Mouse (Mus musculus) hindbrain, embryonic 11.5 days (tissue): ENCODE measurements around the gene Shld2. TPM values are rescaled to one million over a fixed set of nuclear protein-coding genes. Genes with fewer than 3 reads are reported as not detected.

Experiments
- ATAC-seq: fragments of 200-750 bp; cut with Nextera tagmentation; 2 replicates; pipeline ENCODE4 v1.8.0; 2017; ENCODE audit warnings: mild to moderate bottlenecking, moderate TSS enrichment, moderate library complexity; ENCODE audit not compliant: low FRiP score
- DNase-seq: peaks from one replicate; pipeline ENCODE4 v3.0.0-alpha.2; 2015; ENCODE audit warnings: low spot score
- H3K27ac ChIP-seq: fragments of 300-500 bp; sonication (generic); 2 replicates; pipeline ENCODE4 v1.5.1; 2014; ENCODE audit warnings: mild to moderate bottlenecking, low read depth, low read length
- H3K27me3 ChIP-seq: fragments of 300-500 bp; sonication (generic); 2 replicates; pipeline ENCODE4 v1.6.1; 2014; ENCODE audit warnings: mild to moderate bottlenecking, low read length, moderate library complexity, mixed read lengths; ENCODE audit not compliant: control insufficient read depth, insufficient read depth
- H3K36me3 ChIP-seq: fragments of 300-500 bp; sonication (generic); 2 replicates; pipeline ENCODE4 v1.6.1; 2014; ENCODE audit warnings: mild to moderate bottlenecking, low read length, moderate library complexity, mixed read lengths; ENCODE audit not compliant: control insufficient read depth, insufficient read depth
- H3K4me1 ChIP-seq: fragments of 300-500 bp; sonication (generic); replicated peaks from 2 replicates; pipeline ENCODE4 v1.6.1; 2014; ENCODE audit warnings: low read length, mixed read lengths; ENCODE audit not compliant: control insufficient read depth, insufficient read depth
- H3K4me2 ChIP-seq: fragments of 300-500 bp; sonication (generic); replicated peaks from 2 replicates; pipeline ENCODE4 v1.6.1; 2014; ENCODE audit warnings: mild to moderate bottlenecking, low read depth, low read length
- H3K4me3 ChIP-seq: fragments of 300-500 bp; sonication (generic); 2 replicates; pipeline ENCODE4 v1.5.1; 2014; ENCODE audit warnings: low read depth, low read length
- H3K9ac ChIP-seq: fragments of 300-500 bp; sonication (generic); 2 replicates; pipeline ENCODE4 v1.6.1; 2014; ENCODE audit warnings: low read depth, low read length
- H3K9me3 ChIP-seq: fragments of 300-500 bp; sonication (generic); 2 replicates; pipeline ENCODE4 v1.6.1; 2016; ENCODE audit warnings: low read length; ENCODE audit not compliant: control insufficient read depth
- WGBS: fragments of 180-500 bp; shearing (Covaris S2); extraction: QIAGEN DNeasy Blood & Tissue Kit; methylation state at CpG from one replicate; pipeline ENCODE4 v1.1.7; 2014; 5-methylcytosine and 5-hydroxymethylcytosine counted together
- polyA plus RNA-seq: library from polyadenylated mRNA; unstranded; fragments of >200 nt; fragmentation: Nextera tagmentation; extraction: Ambion mirVana; gene quantifications from 2 replicates; pipeline ENCODE4 v1.2.1, GENCODE M21; 2014

The Shld2 gene
- polyA plus RNA-seq, 1 experiment from 2014 or later: 7.1 TPM

- Histone ChIP-seq H3K27me3 (no peaks in the 10 kb centered on the region), H3K4me3 (no peak overlapping the region), H3K9me3 (no peaks in the 10 kb centered on the region), H3K36me3 (no peaks in the 10 kb centered on the region), H3K9ac (no peak overlapping the region), H3K27ac (no peak overlapping the region), H3K4me2 (no peak overlapping the region), H3K4me1 (no peaks in the 10 kb centered on the region)
- no peak for ATAC-seq
- DNase-seq: no peak
- WGBS: 86% methylated on average over 8 of the region's 8 CpGs
Observed at GRCm38 (mm10) chr14:34349007-34349406, 38.7 kb upstream of the Shld2 start.

DNA sequence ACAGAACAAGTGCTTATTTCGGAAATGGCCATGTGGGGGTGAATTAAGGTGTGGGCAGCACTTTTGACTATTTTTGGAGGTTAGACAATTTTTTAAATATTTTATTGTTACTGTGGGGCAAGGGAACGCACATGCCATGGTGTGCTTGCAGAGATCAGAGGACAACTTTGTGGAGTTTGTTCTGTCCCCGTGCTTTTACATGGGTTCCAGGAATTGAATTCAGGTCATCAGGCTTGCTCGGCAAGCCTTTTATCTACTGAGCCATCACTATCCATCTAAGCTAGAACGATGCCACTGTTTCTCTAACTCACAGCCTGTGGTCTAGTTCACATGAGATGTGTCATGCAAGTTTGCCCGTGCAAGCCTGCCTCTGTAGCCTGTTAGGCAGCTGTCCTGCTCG is 38.0 kb upstream of the Shld2 start:
- ATAC-seq (no peak), DNase-seq (no peak)
- H3K9ac ChIP-seq: no peak overlapping the region
- H3K36me3 ChIP-seq: peaks cover 2% of the 10 kb centered on the region; the same call in 1 of the 2 replicates
- no peaks in the 10 kb centered on the region for H3K4me1 ChIP-seq
- no peaks in the 10 kb centered on the region for H3K27me3 ChIP-seq
- H3K4me2 ChIP-seq: no peak overlapping the region
- no peak overlapping the region for H3K4me3 ChIP-seq
- no peak overlapping the region for H3K27ac ChIP-seq
- no peaks in the 10 kb centered on the region for H3K9me3 ChIP-seq
- 87% methylated on average over 7 of the region's 7 CpGs for WGBS

GRCm38 (mm10) chr14:34347084-34347483 is 36.8 kb upstream of the Shld2 start:
- peaks cover 3% of the 10 kb centered on the region for H3K36me3 ChIP-seq
- 96% methylated on average over 5 of the region's 5 CpGs for WGBS

DNA sequence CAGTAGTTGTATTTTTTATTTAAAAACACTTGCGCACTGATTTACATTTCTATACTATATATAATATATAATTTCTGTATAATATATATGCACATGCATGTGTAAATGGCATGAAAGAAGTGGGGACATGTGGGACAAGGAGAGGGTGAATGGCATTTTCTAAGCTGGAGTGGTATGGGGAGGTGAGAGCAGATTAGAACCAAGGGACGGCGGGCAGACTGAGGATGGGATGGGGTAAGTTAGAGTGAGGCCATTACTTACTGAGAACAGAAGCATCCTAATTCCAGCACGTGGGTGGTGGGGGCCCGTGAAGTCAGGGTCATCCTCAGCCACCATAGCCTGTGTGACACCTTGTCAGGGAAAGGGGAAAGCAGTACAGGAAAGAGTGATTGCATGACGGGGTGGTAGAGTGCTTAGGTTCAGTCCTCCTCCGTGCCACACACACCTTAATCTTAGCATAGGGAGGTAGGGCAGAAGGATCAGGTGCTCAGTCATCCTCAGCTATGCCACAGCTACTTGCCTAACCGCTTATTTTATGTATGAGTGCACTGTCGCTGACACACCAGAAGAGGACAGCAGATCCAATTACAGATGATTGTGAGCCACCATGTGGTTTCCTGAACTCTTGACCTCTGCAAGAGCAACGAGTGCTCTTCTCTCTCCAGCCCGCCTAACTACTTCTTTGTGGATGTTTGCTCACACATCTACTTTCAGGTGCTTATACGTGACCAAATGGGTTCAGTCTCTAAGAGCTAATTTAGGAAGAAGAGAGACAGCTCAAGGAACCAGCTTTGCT is 35.7 kb upstream of the Shld2 start:
- Histone ChIP-seq H3K36me3 (peaks cover 5% of the 10 kb centered on the region), H3K9ac (no peak overlapping the region), H3K27me3 (no peaks in the 10 kb centered on the region), H3K27ac (no peak overlapping the region), H3K4me2 (no peak overlapping the region), H3K9me3 (no peaks in the 10 kb centered on the region), H3K4me1 (no peaks in the 10 kb centered on the region), H3K4me3 (no peak overlapping the region)
- DNase-seq (no peak), ATAC-seq (no peak)
- 63% methylated on average over 12 of the region's 12 CpGs for WGBS

More at GRCm38 (mm10) chr14:34347084-34347483, 36.8 kb upstream of the Shld2 start:
- ATAC-seq: no peak
- H3K27me3 ChIP-seq: no peaks in the 10 kb centered on the region
- no peak overlapping the region for H3K27ac ChIP-seq
- H3K4me1 ChIP-seq: no peaks in the 10 kb centered on the region
- no peaks in the 10 kb centered on the region for H3K9me3 ChIP-seq
- DNase-seq: no peak
- no peak overlapping the region for H3K4me3 ChIP-seq
- no peak overlapping the region for H3K4me2 ChIP-seq
- H3K9ac ChIP-seq: no peak overlapping the region

GRCm38 (mm10) chr14:34344361-34344760 is 34.1 kb upstream of the Shld2 start:
- no peak for ATAC-seq
- DNase-seq: no peak
- H3K4me3 ChIP-seq: no peak overlapping the region

DNA sequence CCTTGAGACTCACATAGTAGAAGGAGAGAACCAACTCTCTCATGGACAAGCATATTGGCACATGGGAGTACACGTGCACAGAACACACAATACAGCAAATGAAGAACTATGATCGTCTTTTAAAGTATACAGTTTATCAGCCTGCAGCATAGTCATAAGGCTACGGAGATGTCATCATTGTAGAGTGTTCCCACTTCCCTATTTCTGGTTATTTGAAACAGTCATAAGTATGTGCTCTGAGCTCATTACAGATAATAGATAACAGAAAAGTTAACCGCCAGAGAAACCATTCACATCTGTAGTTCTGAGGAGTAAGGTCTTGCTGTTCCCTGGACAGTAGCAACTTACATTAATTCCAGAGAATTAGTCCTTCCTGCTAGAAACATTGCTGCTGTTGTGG is 32.8 kb upstream of the Shld2 start:
- Histone ChIP-seq H3K27ac (no peak overlapping the region), H3K27me3 (no peaks in the 10 kb centered on the region), H3K9me3 (no peaks in the 10 kb centered on the region), H3K4me3 (no peak overlapping the region), H3K4me2 (no peak overlapping the region), H3K4me1 (no peaks in the 10 kb centered on the region), H3K9ac (no peak overlapping the region), H3K36me3 (peaks cover 8% of the 10 kb centered on the region)
- ATAC-seq (no peak), DNase-seq (no peak)
- 94% methylated on average over 4 of the region's 4 CpGs for WGBS

More at GRCm38 (mm10) chr14:34344361-34344760, 34.1 kb upstream of the Shld2 start:
- 91% methylated on average over 5 of the region's 5 CpGs for WGBS
- H3K4me1 ChIP-seq: no peaks in the 10 kb centered on the region
- no peak overlapping the region for H3K27ac ChIP-seq
- H3K4me2 ChIP-seq: no peak overlapping the region
- H3K27me3 ChIP-seq: no peaks in the 10 kb centered on the region
- no peak overlapping the region for H3K9ac ChIP-seq
- H3K9me3 ChIP-seq: no peaks in the 10 kb centered on the region
- H3K36me3 ChIP-seq: peaks cover 5% of the 10 kb centered on the region

GRCm38 (mm10) chr14:34341993-34342392 is 31.7 kb upstream of the Shld2 start:
- ATAC-seq (no peak), DNase-seq (no peak)
- H3K9me3 ChIP-seq: no peaks in the 10 kb centered on the region
- H3K27ac ChIP-seq: no peak overlapping the region
- H3K9ac ChIP-seq: no peak overlapping the region
- H3K36me3 ChIP-seq: peaks cover 10% of the 10 kb centered on the region
- H3K27me3 ChIP-seq: no peaks in the 10 kb centered on the region
- no peaks in the 10 kb centered on the region for H3K4me1 ChIP-seq
- no peak overlapping the region for H3K4me3 ChIP-seq
- 93% methylated on average over 4 of the region's 4 CpGs for WGBS
- H3K4me2 ChIP-seq: no peak overlapping the region

DNA sequence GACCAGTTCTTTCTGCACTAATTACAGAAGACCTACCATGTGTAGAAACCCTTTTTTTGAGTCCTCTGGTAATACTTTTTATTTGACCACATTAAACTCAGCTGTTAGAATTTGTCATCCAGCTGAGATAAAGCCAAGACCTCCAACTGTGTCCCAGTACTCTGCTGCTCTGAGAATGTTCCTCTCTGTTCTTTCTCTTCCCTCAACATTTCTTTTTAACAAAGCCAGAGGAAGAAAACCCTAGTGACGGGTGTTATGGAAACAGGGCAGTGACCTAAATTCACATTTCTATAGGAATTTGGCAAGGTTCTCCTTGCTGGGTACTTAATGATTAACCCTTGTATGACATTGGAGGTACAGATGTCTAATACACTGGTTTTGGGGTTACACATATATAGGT is 29.2 kb upstream of the Shld2 start:
- Histone ChIP-seq H3K4me3 (no peak overlapping the region), H3K9ac (no peak overlapping the region), H3K4me1 (no peaks in the 10 kb centered on the region), H3K4me2 (no peak overlapping the region), H3K36me3 (peaks cover 18% of the 10 kb centered on the region), H3K9me3 (no peaks in the 10 kb centered on the region), H3K27ac (no peak overlapping the region), H3K27me3 (no peaks in the 10 kb centered on the region)
- DNase-seq: no peak
- WGBS: 82% methylated on average over 1 of the region's 1 CpGs
- ATAC-seq: no peak

DNA sequence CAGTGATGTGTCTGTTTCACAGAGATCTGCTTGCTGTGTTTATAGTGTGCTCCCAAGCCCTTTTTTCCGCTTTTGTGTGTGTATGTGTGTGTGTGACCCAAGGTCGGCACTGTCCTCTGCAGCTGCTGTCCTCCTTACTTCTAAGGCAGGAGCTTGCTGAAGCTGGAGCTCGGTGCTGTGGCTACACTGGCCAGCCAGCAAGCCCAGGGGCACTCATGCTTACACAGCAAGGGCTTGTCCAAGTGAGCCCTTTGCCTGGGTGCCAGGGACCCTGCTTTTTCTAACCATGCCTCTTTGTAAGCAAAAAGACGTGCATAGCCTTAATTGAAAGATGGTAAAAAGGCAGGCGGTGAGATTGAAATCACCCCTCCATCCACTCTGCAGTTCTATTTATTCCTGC is 22.2 kb upstream of the Shld2 start:
- no peak overlapping the region for H3K9ac ChIP-seq
- H3K36me3 ChIP-seq: peaks cover 15% of the 10 kb centered on the region; the same call in 1 of the 2 replicates
- ATAC-seq (no peak), DNase-seq (no peak)
- H3K4me3 ChIP-seq: no peak overlapping the region
- H3K27ac ChIP-seq: no peak overlapping the region
- WGBS: 91% methylated on average over 5 of the region's 5 CpGs
- no peaks in the 10 kb centered on the region for H3K9me3 ChIP-seq
- no peak overlapping the region for H3K4me2 ChIP-seq
- H3K4me1 ChIP-seq: no peaks in the 10 kb centered on the region
- H3K27me3 ChIP-seq: no peaks in the 10 kb centered on the region
